Mouse (Mus musculus) bone marrow macrophage, adult 2 months (primary cell): Measurements from ENCODE around the gene Eif2s2.

Source experiments
- CTCF ChIP-seq: IDR thresholded peaks from 2 replicates; pipeline ENCODE4 v1.5.1; 2012; ENCODE audit warnings: low read depth, mild to moderate bottlenecking, low read length, moderate library complexity
- POLR2A ChIP-seq: IDR thresholded peaks from 2 replicates; pipeline ENCODE4 v1.6.1; 2012; ENCODE audit warnings: mild to moderate bottlenecking, low read depth, low read length, borderline replicate concordance

DNA sequence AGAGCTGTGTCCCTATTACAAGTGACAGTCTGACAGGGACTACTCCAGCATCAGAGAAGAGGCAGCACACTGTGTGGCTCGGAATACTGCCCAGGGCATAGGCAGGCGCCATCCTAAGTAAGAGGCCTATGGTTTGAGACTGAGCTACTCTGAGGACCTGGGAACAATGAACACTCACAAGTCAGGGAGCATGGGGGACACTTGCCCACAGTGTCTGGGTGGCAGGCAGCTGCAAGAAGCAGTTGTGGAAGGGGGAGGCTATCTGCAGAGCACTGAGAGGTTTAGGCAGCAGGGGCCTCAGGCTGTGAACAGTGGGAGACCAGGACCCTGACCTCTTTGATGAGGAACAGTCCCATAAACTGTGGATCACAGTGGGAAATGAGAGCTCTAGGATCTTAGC, 35.6 kb upstream of the Eif2s2 start:
- no peak for TF ChIP-seq POLR2A
- TF ChIP-seq CTCF = no peak
